Mouse (Mus musculus) limb, embryonic 15.5 days (tissue): Measurements from ENCODE around the gene Lysmd3. TPM values are rescaled to one million over a fixed set of nuclear protein-coding genes. Genes with fewer than 3 reads are reported as not detected.
"Not testable (repeated sequence)": the region's sequence is repeated elsewhere in the genome, so short reads cannot be mapped to it uniquely, and the experiment has no call there.

ENCODE experiments used
- ATAC-seq: fragments of 200-750 bp; cut with Nextera tagmentation; 2 replicates; pipeline ENCODE4 v1.8.0; 2017; ENCODE audit warnings: low read depth, moderate TSS enrichment; ENCODE audit not compliant: insufficient number of reproducible peaks, low FRiP score, low TSS enrichment
- H3K27ac ChIP-seq: fragments of 300-500 bp; sonication (generic); 2 replicates; pipeline ENCODE4 v1.5.1; 2015; ENCODE audit warnings: moderate library complexity, mild to moderate bottlenecking, inconsistent platforms
- H3K27me3 ChIP-seq: fragments of 300-500 bp; sonication (generic); 2 replicates; pipeline ENCODE4 v1.6.1; 2015; ENCODE audit warnings: inconsistent platforms
- H3K36me3 ChIP-seq: fragments of 300-500 bp; sonication (generic); 2 replicates; pipeline ENCODE4 v1.6.1; 2015; ENCODE audit warnings: inconsistent platforms
- H3K4me1 ChIP-seq: fragments of 300-500 bp; sonication (generic); 2 replicates; pipeline ENCODE4 v1.6.1; 2015; ENCODE audit warnings: inconsistent platforms
- H3K4me2 ChIP-seq: fragments of 300-500 bp; sonication (generic); 2 replicates; pipeline ENCODE4 v1.6.1; 2015; ENCODE audit warnings: mild to moderate bottlenecking, inconsistent platforms
- H3K4me3 ChIP-seq: fragments of 300-500 bp; sonication (generic); 2 replicates; pipeline ENCODE4 v1.5.1; 2015; ENCODE audit warnings: mild to moderate bottlenecking, inconsistent platforms
- H3K9ac ChIP-seq: fragments of 300-500 bp; sonication (generic); 2 replicates; pipeline ENCODE4 v1.6.1; 2015; ENCODE audit warnings: inconsistent platforms
- H3K9me3 ChIP-seq: fragments of 300-500 bp; sonication (generic); 2 replicates; pipeline ENCODE4 v1.6.1; 2016; ENCODE audit warnings: inconsistent platforms
- WGBS: fragments of 180-500 bp; shearing (Covaris S2); methylation state at CpG from one replicate; pipeline ENCODE4 v1.1.7; 2015; 5-methylcytosine and 5-hydroxymethylcytosine counted together
- polyA plus RNA-seq: library from polyadenylated mRNA; unstranded; fragments of >200 nt; fragmentation: Nextera tagmentation; extraction: Ambion mirVana; gene quantifications from 2 replicates; pipeline ENCODE4 v1.2.1, GENCODE M21; 2015

Lysmd3 gene
- polyA plus RNA-seq: 32.5 and 32.6 TPM in 2 replicates

DNA sequence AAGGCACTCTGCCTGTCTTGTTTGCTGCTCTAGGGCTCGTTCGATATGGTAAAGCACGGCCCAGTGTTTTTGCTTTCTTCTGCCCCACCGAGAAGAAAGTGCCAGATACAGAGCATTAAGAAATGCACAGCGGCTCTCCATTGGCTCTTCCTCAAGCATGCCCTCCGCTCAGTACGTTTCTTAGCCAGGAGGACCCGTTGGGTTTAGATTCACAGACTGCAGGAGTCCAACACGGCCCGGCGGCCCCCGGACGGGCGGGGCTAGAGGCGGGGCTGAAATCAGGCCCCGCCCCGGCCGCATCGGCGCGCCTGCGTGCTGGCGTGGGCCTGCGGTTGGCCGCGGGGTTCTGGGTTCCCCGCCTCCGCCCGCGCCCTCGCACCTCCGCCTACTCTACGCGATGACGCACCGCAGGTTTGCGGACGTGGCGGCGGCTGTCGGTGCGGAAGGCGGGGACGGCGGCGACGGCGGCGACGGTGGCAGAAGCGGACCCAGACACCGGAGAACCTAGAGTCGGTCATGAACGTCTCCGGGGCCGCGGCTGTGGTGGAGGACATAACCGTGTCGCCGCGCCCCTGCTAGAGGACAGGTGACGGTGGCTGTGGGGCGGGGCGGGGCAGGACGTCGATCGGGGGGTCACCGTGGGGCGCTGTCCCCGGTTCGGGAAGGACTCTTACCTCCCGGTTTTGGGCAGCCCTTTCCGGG is at the start of gene Lysmd3:
Lysmd3 (plus strand) TSS at position 313 of the 702 bp plus-strand sequence.
- Histone ChIP-seq H3K9ac (peak within 1 kb of the TSS; percentile 71), H3K4me2 (peak within 1 kb of the TSS; percentile 57), H3K27ac (peak within 1 kb of the TSS; percentile 90), H3K36me3 (no peaks in the 10 kb centered on the region), H3K4me1 (peaks cover 8% of the 10 kb centered on the region; the same call in 1 of the 2 replicates), H3K9me3 (no peaks in the 10 kb centered on the region), H3K27me3 (no peaks in the 10 kb centered on the region), H3K4me3 (peak within 1 kb of the TSS; percentile 64)
- under 1% methylated on average over 73 of the region's 73 CpGs for WGBS
- ATAC-seq: peak; percentile 99

DNA sequence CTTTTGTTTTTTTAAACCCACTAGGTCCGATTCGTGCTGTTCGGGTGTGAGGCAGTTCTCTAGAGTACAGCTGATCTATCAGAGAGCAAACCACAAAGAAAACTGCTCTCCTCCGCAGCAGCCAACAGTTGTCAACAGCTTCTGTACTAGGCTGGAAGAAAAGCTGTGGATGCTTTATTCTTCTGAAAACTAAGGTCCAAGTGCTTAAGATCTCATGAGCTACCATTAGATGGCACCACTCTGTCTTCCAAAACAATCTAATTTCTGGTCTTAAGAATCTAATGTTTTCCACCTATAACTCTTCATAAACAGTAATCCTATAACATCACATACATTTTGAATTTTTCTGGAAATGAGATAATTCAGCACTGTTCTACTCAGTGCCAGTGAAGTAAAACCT is 47.1 kb upstream of the Lysmd3 start:
- Histone ChIP-seq H3K4me3 (no peak overlapping the region), H3K4me1 (no peaks in the 10 kb centered on the region), H3K36me3 (no peaks in the 10 kb centered on the region), H3K27ac (no peak overlapping the region), H3K4me2 (no peak overlapping the region), H3K9me3 (no peaks in the 10 kb centered on the region), H3K9ac (no peak overlapping the region), H3K27me3 (no peaks in the 10 kb centered on the region)
- no peak for ATAC-seq
- WGBS: 84% methylated on average over 4 of the region's 4 CpGs

DNA sequence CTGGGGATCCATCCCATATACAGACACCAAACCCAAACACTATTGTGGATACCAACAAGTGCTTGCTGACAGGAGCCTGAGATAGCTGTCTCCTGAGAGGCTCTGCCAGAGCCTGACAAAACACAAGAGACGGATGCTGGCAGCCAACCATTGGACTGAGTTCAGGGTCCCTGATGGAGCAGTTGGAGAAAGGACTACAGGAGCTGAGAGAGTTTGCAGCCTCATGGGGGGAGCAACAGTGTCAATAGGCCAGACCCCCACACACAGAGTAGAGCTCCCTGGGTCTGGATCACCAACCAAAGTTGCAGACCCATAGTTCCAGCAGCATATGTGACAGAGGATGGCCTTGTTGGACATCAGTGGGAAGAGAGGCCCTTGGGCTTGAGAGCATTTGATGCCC is 29.6 kb upstream of the Lysmd3 start:
- not testable (repeated sequence) for H3K27ac ChIP-seq, ATAC-seq, H3K4me2 ChIP-seq, H3K9ac ChIP-seq, H3K9me3 ChIP-seq, H3K36me3 ChIP-seq, H3K4me1 ChIP-seq, H3K27me3 ChIP-seq, H3K4me3 ChIP-seq
- WGBS: 79% methylated on average over 1 of the region's 1 CpGs

DNA sequence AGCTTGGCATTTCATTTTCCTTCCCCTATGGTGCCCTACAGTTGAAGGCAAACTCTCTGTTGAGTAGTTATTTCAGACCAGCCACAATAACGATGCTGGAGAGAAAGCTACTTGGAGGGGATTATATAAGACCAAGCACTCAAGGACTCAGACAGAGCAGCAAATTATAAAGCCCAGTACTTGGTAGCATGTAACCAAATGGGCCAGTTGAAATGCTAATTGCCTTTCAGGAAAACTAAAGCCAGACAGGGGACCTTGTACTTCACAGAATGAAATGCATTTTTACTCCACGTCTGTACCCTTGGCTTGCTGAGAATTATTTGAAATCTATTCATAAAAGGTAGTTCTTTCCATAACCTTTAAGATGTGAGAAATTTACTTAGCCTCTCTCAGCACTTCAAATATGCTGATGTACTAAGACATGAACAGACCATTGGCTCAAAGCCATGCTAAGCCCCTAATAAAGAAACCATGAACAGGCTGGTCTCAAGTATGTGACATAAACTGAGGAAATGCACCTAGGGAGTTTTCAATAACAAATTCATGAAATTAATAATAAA is 28.8 kb upstream of the Lysmd3 start:
- H3K4me3 ChIP-seq: no peak overlapping the region
- no peaks in the 10 kb centered on the region for H3K9me3 ChIP-seq
- no peak overlapping the region for H3K4me2 ChIP-seq
- WGBS: 30% methylated on average over 2 of the region's 2 CpGs
- peaks cover 18% of the 10 kb centered on the region for H3K27me3 ChIP-seq
- no peak overlapping the region for H3K27ac ChIP-seq
- peaks cover 8% of the 10 kb centered on the region for H3K4me1 ChIP-seq
- no peak overlapping the region for H3K9ac ChIP-seq
- H3K36me3 ChIP-seq: no peaks in the 10 kb centered on the region
- no peak for ATAC-seq

DNA sequence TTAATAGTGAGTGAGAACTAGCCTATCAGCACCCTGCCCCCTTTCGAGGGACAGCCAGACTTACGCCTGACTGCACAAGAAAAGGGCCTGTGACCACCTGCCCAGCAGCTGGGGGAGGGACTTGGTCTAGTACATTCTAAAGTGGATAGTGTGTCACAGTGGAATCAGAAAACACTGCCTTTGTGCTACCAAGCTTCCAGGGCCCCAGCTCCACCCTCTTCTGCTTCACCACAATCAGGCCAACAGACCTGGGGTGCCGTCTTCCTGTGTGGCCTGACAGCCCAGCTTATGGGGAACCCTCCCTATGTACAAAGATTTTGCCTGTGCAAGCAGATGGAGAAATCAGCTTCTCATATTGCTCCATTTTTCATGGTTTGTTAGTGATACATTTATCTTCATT is 28.1 kb upstream of the Lysmd3 start:
- 57% methylated on average over 3 of the region's 3 CpGs for WGBS
- H3K9ac ChIP-seq: no peak overlapping the region
- H3K36me3 ChIP-seq: no peaks in the 10 kb centered on the region
- no peak for ATAC-seq
- peaks cover 24% of the 10 kb centered on the region for H3K27me3 ChIP-seq
- no peaks in the 10 kb centered on the region for H3K9me3 ChIP-seq
- H3K27ac ChIP-seq: no peak overlapping the region
- H3K4me1 ChIP-seq: peaks cover 8% of the 10 kb centered on the region
- no peak overlapping the region for H3K4me2 ChIP-seq
- no peak overlapping the region for H3K4me3 ChIP-seq

DNA sequence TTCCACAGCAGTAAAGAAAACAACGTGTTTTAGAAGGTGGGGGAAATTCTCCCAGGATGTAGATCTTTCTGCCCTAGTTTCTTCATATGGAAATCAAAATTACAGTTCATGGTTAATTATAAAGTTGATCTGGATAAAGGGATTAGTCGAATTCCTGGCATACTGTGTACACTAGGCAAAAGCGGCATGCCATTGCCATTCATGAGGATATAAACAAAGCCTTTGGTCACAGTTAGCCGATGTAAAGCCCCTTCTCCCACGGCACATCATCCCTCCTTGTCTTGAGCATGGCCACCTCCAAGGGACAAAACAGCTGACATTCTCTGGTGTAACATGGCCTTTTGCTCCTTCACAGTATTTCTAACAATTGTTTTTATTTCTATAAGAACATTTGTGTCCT is 26.9 kb upstream of the Lysmd3 start:
- Histone ChIP-seq H3K27me3 (peaks cover 27% of the 10 kb centered on the region), H3K9me3 (no peaks in the 10 kb centered on the region), H3K27ac (no peak overlapping the region), H3K9ac (no peak overlapping the region), H3K4me1 (peaks cover 8% of the 10 kb centered on the region), H3K4me3 (no peak overlapping the region), H3K36me3 (no peaks in the 10 kb centered on the region), H3K4me2 (no peak overlapping the region)
- WGBS: 73% methylated on average over 5 of the region's 5 CpGs
- no peak for ATAC-seq

DNA sequence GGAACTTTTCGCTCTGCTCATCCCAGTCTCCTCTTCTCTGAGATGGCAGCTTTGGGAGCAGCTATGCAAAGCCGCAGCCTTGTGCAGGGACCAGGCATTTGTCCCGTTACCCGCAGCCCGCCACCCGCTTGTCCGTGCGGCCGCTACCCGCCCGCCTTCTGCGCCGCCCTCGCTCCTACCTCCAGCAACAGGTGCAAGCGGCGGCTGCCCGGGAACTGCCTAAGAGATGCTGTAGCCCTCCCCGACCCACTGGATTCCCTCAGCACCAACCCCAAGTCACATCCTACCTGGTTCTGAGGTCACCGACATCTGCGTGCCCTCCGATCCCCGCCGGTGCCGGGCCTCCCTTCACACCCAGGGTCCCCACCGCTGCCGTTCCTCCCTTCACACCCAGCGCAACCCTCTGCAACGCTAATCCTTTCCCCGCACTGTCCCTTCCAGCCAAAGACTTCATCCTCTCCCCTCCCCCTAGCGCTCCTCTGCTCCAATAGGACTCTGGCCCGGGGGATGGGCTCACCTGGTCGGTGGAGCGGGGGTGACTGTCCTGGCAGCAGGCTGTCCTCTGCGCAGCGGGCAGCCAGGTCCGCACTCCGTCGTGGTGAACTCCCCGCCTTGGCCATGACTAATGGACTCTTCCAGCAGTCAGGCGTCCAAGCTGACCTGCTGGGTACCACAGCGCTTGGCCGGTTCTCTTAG is 24.6 kb upstream of the Lysmd3 start, which contains the start of gene Adgrv1:
Adgrv1 (minus strand) TSS at position 435 of the 696 bp plus-strand sequence.
- Histone ChIP-seq H3K27me3 (peaks cover 27% of the 10 kb centered on the region), H3K27ac (no peak within 1 kb of the TSS), H3K9ac (no peak within 1 kb of the TSS), H3K4me3 (peak within 1 kb of the TSS; percentile 39), H3K4me2 (peak within 1 kb of the TSS; percentile 71), H3K9me3 (no peaks in the 10 kb centered on the region), H3K36me3 (no peaks in the 10 kb centered on the region), H3K4me1 (peaks cover 8% of the 10 kb centered on the region)
- peak; percentile 85 for ATAC-seq
- 1% methylated on average over 42 of the region's 42 CpGs for WGBS

DNA sequence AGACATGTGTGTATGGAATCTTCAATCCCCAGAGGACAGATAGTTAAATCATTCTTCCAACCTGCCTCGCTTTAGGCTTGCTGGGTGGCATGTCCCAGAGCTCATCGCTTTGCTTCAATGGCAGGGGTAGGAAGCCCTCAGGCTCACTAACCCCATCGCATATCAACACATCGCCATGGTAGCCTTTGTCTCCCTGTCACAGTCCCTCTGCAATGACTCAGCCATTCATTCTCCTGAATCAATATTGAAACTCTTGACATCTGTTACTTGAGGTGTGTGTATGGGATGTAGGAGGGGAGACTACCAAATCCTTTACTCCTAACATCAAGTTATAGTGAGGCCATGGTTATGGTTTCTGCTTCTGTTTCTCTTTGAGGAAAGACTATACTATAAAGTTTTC is 17.8 kb upstream of the Lysmd3 start:
- Histone ChIP-seq H3K36me3 (no peaks in the 10 kb centered on the region), H3K9ac (no peak overlapping the region), H3K4me1 (no peaks in the 10 kb centered on the region; the same call in 1 of the 2 replicates), H3K27ac (no peak overlapping the region), H3K27me3 (peaks cover 1% of the 10 kb centered on the region; the same call in 1 of the 2 replicates), H3K4me2 (no peak overlapping the region), H3K4me3 (no peak overlapping the region), H3K9me3 (no peaks in the 10 kb centered on the region)
- WGBS: 41% methylated on average over 4 of the region's 4 CpGs
- ATAC-seq: no peak

DNA sequence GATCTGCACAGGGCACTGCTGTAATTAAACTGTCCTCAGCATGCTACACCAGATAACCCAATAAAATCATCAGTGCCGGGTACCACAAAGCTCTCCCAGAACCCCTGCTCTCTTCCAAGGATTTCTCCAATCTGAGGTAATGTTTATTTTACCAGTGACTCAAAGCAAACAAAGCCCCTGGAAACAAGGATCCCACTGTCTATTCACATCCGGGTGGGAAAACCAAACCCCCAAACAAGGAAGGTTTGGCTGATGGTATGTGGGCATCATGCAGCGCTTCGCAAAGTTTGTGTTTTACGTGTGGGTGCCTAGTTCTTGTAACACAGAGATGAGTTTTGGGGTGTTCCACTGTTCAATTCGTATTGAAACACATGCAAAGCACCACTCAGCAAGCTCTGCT is 16.6 kb upstream of the Lysmd3 start:
- Histone ChIP-seq H3K27ac (no peak overlapping the region), H3K9me3 (no peaks in the 10 kb centered on the region), H3K4me1 (no peaks in the 10 kb centered on the region; the same call in 1 of the 2 replicates), H3K36me3 (no peaks in the 10 kb centered on the region), H3K27me3 (no peaks in the 10 kb centered on the region), H3K4me2 (no peak overlapping the region), H3K9ac (no peak overlapping the region), H3K4me3 (no peak overlapping the region)
- no peak for ATAC-seq
- 47% methylated on average over 6 of the region's 6 CpGs for WGBS

DNA sequence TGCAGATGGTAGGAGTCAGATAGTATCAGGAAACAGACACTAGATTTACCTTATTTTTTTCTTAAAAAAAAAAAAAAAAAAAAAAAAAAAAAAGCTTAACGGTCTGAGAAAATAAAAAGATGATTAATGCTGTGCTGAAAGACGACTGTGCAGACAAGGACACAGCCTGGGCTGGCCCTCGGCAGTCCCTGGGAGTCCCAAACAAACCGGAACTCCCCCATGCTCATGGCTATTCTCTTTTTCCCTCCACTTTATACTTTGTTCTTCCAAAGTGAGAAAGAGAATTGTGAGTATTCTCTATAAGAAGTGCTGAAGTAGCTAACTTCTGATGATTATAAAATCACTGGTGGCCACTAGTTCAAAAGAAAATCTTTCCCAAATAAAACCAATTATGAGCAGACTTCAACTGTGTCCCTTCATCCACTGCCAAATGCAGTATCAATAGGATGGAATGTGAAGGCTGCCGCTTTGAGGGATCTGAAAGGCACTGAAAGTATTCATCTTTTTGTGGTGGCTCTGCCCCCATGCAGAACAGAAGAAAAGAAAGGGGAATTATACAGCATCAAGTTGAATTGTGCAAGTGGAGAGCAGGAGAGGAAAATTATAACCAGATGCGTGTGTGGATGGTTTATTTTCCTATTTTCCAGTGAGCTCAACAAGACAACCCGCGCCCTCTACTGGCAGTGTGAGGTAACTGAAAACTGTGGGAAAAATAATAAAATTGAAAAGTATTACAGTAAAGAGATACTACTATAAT is 16.0 kb upstream of the Lysmd3 start:
- no peak overlapping the region for H3K27ac ChIP-seq
- H3K36me3 ChIP-seq: no peaks in the 10 kb centered on the region
- no peak overlapping the region for H3K9ac ChIP-seq
- no peaks in the 10 kb centered on the region for H3K9me3 ChIP-seq
- H3K4me3 ChIP-seq: no peak overlapping the region
- peak; percentile 30; the same call in 1 of the 2 replicates for ATAC-seq
- no peaks in the 10 kb centered on the region; the same call in 1 of the 2 replicates for H3K4me1 ChIP-seq
- H3K4me2 ChIP-seq: no peak overlapping the region
- H3K27me3 ChIP-seq: no peaks in the 10 kb centered on the region
- 11% methylated on average over 8 of the region's 8 CpGs for WGBS

DNA sequence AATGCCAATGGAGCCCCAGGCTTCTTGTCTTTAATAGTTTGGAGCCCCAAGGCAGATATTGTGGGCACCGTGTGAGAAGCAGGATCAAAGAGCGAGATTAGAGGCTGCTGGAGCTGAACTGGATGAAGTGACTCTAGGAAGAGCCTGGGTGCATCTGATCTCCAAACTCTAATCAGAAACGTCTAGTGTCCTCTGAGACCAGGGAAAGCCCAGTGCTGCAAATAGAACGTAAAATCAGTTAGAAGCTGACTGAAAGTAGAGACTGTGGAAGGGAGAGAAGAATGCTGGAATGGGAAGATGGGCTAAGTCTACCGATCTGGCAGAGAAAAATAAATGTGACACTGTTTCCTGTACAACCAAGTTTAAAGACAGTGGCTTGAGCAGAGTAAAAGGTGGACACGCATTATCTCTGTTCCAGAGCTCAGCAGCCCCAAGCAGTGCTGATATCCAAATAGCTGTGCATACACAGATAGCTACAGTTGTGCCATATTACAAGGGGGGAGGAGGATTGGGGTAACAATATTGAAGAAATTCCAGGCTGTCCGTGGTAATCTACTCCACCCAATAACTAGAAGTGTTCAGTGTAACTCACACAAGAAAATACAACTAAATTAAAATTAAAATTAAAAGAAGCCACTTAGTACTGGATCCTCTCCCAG is 14.8 kb upstream of the Lysmd3 start:
- ATAC-seq: no peak
- H3K27me3 ChIP-seq: no peaks in the 10 kb centered on the region
- no peak overlapping the region for H3K27ac ChIP-seq
- no peak overlapping the region for H3K9ac ChIP-seq
- no peak overlapping the region for H3K4me2 ChIP-seq
- H3K36me3 ChIP-seq: no peaks in the 10 kb centered on the region
- no peaks in the 10 kb centered on the region for H3K9me3 ChIP-seq
- H3K4me1 ChIP-seq: no peaks in the 10 kb centered on the region; the same call in 1 of the 2 replicates
- H3K4me3 ChIP-seq: no peak overlapping the region
- WGBS: 56% methylated on average over 7 of the region's 7 CpGs
